Mouse (Mus musculus): ENCODE measurements around the gene Nfix.

DNA sequence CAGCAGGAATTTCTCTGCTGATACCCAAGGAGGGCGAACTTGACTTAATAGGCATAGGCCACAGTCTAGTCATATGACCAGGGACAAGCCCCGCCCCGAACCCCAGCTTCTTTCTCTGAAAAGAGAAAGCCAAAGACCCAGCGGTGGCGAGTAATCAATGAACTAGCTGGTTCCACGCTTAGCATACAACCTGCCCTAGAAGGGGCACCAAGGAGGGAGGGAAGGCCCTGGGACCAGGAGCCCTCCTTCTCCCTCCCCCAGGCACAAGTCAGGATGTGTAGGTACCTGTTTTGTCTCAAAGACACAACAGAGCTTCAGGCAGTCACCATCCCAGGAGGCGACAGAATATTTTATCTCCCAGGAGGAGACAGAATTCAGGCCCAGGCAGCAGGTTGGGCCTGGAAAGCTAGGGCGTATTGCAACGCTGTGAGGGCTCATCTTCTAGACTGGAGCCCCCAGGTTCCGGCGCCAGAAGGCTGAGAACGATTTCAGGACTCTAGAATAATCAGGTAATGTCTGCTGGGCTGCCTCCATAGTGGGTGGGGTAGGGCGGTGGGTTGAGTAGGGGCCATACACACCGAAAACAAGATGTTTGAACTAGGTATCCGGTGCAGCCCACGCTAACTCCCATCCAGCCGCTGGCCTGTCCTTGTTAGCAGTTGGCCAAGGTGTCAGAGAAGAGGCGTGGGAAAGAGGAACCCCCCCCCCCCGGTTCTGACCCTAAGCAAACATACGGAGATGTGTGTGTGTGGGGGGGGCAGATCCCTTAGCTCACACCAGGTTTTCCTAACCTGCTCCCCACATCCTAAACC, 113.7 kb downstream of the Nfix start, which contains the start of gene Trmt1:
- TF ChIP-seq CTCF (IDR thresholded peaks at IDR 0.05; ENCODE audit: low read depth) (no peak), EP300 (optimal IDR thresholded peaks at IDR 0.05) (no peak)

All from stomach, postnatal 0 days (tissue).